Mouse (Mus musculus) thymus, adult 2 months (tissue): Measurements from ENCODE around the gene Cbfa2t2.

Source experiments
- CTCF ChIP-seq: fragments of 200-500 bp; IDR thresholded peaks from 2 replicates; pipeline ENCODE4 v1.5.1; 2012; ENCODE audit warnings: mild to moderate bottlenecking, control low read depth, low read length, moderate library complexity, borderline replicate concordance; ENCODE audit not compliant: control insufficient read depth, poor library complexity, insufficient read depth; ENCODE audit errors: extremely low read depth
- POLR2A ChIP-seq: fragments of 200-500 bp; IDR thresholded peaks from 2 replicates; pipeline ENCODE4 v1.6.1; 2012; ENCODE audit warnings: mild to moderate bottlenecking, low read length, control low read depth, moderate library complexity; ENCODE audit not compliant: control insufficient read depth, poor library complexity, insufficient read depth; ENCODE audit errors: extremely low read depth

DNA sequence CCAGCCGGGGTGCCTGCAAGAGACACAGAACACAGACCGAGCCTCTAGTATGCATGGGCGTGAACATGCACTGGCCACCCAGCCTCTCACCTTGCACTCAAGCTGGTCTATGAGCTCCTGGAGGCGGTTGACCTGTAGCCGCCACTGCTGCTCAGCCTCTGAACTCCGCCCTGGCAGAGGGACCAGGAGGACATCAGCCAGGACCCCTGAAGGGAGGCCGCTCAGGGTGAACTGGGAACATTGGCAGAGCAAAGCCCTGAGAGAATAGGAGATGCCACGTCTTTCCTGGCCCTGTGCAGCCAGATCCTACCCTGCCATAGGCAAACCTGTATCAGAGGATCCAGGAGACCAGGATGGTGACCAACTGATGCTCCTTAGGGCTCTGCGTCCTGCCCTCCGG lies 110.4 kb downstream of the Cbfa2t2 start, which contains the start of gene 1700003F12Rik:
- TF ChIP-seq CTCF (no peak), POLR2A (no peak)
